Mouse (Mus musculus) hematopoietic stem cell, adult 5-6 weeks (primary cell): Measurements from ENCODE around the gene Olfr125. TPM values are rescaled to one million over a fixed set of nuclear protein-coding genes. Genes with fewer than 3 reads are reported as not detected.

Experiments
- ATAC-seq, 2 experiments: fragments of 125-278 bp in 1 of 2; replicated peaks in 1 of 2; 2 replicates each; pipeline ENCODE4 v1.8.0; 2016 to 2017; ENCODE audit warnings: inconsistent platforms in 2 of 2, mild to moderate bottlenecking in 2 of 2, moderate number of reproducible peaks in 2 of 2, low read depth in 1 of 2, moderate TSS enrichment in 1 of 2; ENCODE audit not compliant: low FRiP score in 2 of 2, poor library complexity in 2 of 2, severe bottlenecking in 2 of 2, insufficient read depth in 1 of 2, low TSS enrichment in 1 of 2
- total RNA-seq: library from RNA; stranded (forward); fragments of 172-1452, 232-1000 nt; gene quantifications from 2 replicates; pipeline ENCODE4 v1.2.3, GENCODE M21; 2017

Gene Olfr125
- total RNA-seq, result not detected in 2 replicates

DNA sequence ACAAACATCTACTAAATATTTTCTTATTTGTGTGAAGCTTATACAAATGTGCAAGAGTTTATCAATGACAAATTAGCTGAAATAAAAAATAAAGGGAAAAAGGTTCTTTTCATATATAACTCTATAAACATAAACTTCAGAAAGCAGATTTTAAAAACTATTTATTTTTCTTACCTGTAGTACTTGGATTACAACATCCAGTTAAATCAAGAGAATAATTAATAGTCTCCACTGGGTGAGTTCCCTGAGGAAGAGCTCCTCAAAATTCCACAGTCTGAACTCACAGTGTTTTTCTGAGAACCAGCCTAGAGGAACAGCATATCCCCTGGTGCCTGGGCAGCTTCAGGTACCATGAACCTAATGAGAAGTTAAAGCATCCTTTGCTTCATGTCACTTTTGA is at the start of gene Olfr125:
Gene Olfr125, plus strand, starts transcription at position 301 of the 400 bp plus-strand sequence.
- no peak for ATAC-seq

DNA sequence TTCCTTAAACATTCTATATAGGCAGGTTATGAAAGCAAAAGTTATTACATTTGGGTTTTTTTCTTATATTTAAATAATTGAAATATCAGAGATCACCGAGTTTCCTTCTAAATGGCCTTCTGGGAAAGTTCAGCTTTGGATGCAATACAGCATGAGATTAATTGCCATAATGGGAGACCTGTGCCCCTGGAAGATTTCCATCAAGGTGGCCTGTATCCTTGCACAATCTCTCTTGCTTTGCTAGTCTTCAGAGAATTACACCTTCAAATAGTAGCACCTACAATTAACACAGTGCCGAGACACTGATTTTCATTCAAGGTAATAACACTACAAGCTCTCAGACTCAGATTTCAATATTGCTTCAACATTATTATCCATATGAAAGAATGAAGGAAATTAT is 39.5 kb upstream of the Olfr125 start, which contains the start of gene Olfr123:
Gene Olfr123, plus strand, starts transcription at position 301 of the 400 bp plus-strand sequence.
- no peak for ATAC-seq

DNA sequence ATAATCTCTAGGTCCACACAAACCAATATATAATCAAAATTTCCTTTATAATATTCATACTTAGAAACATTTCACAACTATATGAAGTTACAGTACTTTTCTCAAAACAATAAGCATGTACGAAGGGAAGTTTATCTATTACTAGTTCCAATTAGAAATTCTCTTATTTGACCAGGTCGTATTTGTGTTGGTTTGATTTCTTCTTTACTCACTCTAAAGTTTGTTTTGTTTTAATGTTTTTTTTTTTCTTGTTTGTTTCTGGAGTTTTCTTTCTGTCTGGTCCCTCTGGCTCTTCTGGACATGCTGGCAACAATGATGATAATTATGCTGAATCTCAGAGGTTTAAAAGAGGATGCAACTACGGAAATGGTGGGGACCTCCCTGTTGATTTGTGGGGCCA is 33.2 kb upstream of the Olfr125 start, which contains the start of gene Olfr124:
Gene Olfr124, plus strand, starts transcription at position 301 of the 400 bp plus-strand sequence.
- no peak for ATAC-seq

DNA sequence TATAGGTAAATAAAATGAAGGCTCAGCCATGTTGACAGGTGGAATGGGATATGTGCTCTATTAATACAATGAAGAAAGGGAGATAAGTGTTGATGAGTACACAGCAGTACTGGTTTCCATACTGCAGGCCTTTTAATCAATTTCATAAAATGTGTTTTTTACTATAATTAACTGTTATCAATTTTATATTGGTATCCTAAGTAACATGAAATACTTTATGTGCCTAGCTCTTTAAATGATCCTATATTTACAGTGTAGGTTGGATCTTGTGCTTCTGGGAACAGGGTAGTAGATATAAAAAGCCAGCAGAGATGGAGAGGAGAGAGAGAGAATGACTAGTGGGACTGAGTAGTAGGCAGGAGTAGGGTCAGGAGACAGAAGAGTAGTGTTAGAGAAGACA is 14.4 kb downstream of the Olfr125 start, which contains the start of gene Olfr126:
Gene Olfr126, plus strand, starts transcription at position 301 of the 400 bp plus-strand sequence.
- no peak for ATAC-seq

DNA sequence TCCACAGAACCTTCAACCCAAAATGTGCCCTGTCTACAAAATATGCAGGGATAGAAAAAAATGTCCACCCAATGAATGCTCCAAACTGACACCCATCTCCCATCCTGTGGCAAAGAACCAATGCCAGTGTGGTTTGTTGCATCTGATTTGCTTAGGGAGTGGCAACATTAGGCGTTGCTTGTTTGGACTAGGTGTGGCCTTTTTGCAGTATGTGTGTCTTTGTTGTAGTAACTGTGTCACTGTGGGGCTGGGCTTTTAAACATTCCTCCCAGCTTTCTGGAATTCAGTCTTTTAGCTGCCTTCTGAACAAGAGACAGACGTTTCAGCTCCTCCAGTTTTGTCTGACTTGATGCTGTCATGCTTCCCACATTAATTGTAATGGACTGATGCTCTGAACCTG is 31.2 kb downstream of the Olfr125 start:
- ATAC-seq, result no peak

DNA sequence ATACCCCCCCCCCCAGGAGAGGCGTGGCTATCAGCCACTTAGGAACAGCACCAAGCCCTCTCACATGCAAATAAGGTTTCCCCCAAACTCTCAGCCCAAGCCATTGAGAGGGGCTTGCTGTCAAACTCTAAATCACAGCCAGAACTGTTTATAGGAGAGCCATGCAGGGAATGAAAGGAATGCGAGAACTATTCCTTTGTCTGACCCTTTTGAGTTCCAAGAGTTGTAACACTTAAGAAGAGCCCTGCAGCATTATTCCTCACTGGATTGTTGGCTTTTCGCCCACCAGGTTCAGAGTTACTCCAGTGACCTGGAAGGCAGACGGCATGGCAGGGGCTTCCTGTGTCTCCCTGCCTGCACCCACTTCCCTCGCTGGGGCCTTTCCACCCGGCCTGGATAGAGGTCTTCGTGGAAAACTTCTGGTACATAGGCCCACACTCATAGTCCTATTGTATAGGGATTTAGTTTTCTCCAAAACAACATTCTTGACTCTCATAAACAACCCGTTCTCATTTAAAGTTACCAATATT is 37.0 kb downstream of the Olfr125 start:
- no peak for ATAC-seq

DNA sequence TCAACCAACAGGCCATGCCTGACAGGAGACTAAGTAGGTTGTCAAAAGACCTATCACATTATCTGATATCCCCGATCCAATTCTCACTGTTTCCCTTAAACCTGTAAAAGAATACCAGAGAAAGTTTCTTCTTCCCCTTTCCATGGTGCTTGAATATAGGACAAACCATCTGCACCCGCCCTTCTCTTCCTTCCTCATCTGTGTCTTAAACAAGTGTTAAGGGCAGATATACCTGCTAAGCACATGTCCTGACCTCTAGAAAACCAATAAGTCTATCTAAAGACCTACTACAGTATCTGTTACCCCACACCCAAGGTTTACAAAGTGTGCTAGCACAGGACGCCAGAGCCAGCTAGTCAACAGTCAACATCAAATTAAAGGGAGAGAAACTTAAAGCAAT is 41.1 kb downstream of the Olfr125 start:
- no peak for ATAC-seq

Other genes with a start within 250 kb of the Olfr125 start
- gene Olfr114, start 240.2 kb upstream of the Olfr125 start, total RNA-seq, result not detected in 2 replicates
- not detected in 2 replicates for gene Olfr115, start 205.8 kb upstream of the Olfr125 start, total RNA-seq
- not detected in 2 replicates for gene Olfr116, start 205.8 kb upstream of the Olfr125 start, total RNA-seq
- gene Olfr117, start 169.2 kb upstream of the Olfr125 start, total RNA-seq, result not detected in 2 replicates
- not detected in 2 replicates for gene Olfr118, start 166.0 kb upstream of the Olfr125 start, total RNA-seq
- gene Olfr119, start 136.4 kb upstream of the Olfr125 start, total RNA-seq, result not detected in 2 replicates
- gene Olfr120, start 111.1 kb upstream of the Olfr125 start, total RNA-seq, result not detected in 2 replicates
- not detected in 2 replicates for gene Olfr121, start 84.1 kb upstream of the Olfr125 start, total RNA-seq
- gene Olfr122, start 64.3 kb upstream of the Olfr125 start, total RNA-seq, result not detected in 2 replicates
- gene Olfr123, start 39.4 kb upstream of the Olfr125 start, total RNA-seq, result not detected in 2 replicates
- not detected in 2 replicates for gene Olfr124, start 33.1 kb upstream of the Olfr125 start, total RNA-seq
- not detected in 2 replicates for gene Olfr126, start 14.5 kb downstream of the Olfr125 start, total RNA-seq
- not detected in 2 replicates for gene Olfr127, start 67.5 kb downstream of the Olfr125 start, total RNA-seq
- not detected in 2 replicates for gene Olfr128, start 87.6 kb downstream of the Olfr125 start, total RNA-seq
- gene Olfr761, start 120.1 kb downstream of the Olfr125 start, total RNA-seq, result not detected in 2 replicates
- not detected in 2 replicates for gene Olfr129, start 227.1 kb downstream of the Olfr125 start, total RNA-seq
- gene Olfr130, start 231.0 kb downstream of the Olfr125 start, total RNA-seq, result not detected in 2 replicates